Mouse (Mus musculus): ENCODE data around the gene Arf3. TPM values are rescaled to one million over a fixed set of nuclear protein-coding genes. Genes with fewer than 3 reads are reported as not detected.

Gene Arf3
- polyA plus RNA-seq, 1 experiment, result 730 TPM

GRCm38 (mm10) chr15:98804054-98804453, 41.0 kb upstream of the Arf3 start:
- no peak overlapping the region for H3K27ac ChIP-seq (ENCODE audit: insufficient read depth, low read length)
- H3K4me1 ChIP-seq (ENCODE audit: control insufficient read depth, insufficient read depth, low read length), result peaks cover 1% of the 10 kb centered on the region; the same call in 1 of the 2 replicates
- peak; percentile 63 for TF ChIP-seq CTCF (IDR thresholded peaks at IDR 0.05; ENCODE audit: extremely low read depth, insufficient read depth, low read length)
- no peak for TF ChIP-seq POLR2A (IDR thresholded peaks at IDR 0.05; ENCODE audit: extremely low read depth, insufficient read depth, low read length)
- H3K4me3 ChIP-seq (ENCODE audit: insufficient read depth, low read length), result no peak overlapping the region

GRCm38 (mm10) chr15:98802926-98803325, 39.9 kb upstream of the Arf3 start:
- Histone ChIP-seq H3K27ac (ENCODE audit: insufficient read depth, low read length) (no peak overlapping the region), H3K4me3 (ENCODE audit: insufficient read depth, low read length) (no peak overlapping the region), H3K4me1 (ENCODE audit: control insufficient read depth, insufficient read depth, low read length) (peaks cover 1% of the 10 kb centered on the region; the same call in 1 of the 2 replicates)
- TF ChIP-seq POLR2A (IDR thresholded peaks at IDR 0.05; ENCODE audit: extremely low read depth, insufficient read depth, low read length) (no peak), CTCF (IDR thresholded peaks at IDR 0.05; ENCODE audit: extremely low read depth, insufficient read depth, low read length) (no peak)

GRCm38 (mm10) chr15:98799396-98799795, 36.4 kb upstream of the Arf3 start:
- no peak overlapping the region for H3K4me3 ChIP-seq (ENCODE audit: insufficient read depth, low read length)
- TF ChIP-seq POLR2A (IDR thresholded peaks at IDR 0.05; ENCODE audit: extremely low read depth, insufficient read depth, low read length) (no peak), CTCF (IDR thresholded peaks at IDR 0.05; ENCODE audit: extremely low read depth, insufficient read depth, low read length) (peak; percentile 76)
- H3K27ac ChIP-seq (ENCODE audit: insufficient read depth, low read length), result no peak overlapping the region
- peaks cover 3% of the 10 kb centered on the region; the same call in 1 of the 2 replicates for H3K4me1 ChIP-seq (ENCODE audit: control insufficient read depth, insufficient read depth, low read length)

GRCm38 (mm10) chr15:98798903-98799302, 35.9 kb upstream of the Arf3 start:
- TF ChIP-seq CTCF (IDR thresholded peaks at IDR 0.05; ENCODE audit: extremely low read depth, insufficient read depth, low read length), result no peak
- no peak for TF ChIP-seq POLR2A (IDR thresholded peaks at IDR 0.05; ENCODE audit: extremely low read depth, insufficient read depth, low read length)

GRCm38 (mm10) chr15:98797835-98798492, 35.0 kb upstream of the Arf3 start:
- no peak overlapping the region for H3K27ac ChIP-seq (ENCODE audit: insufficient read depth, low read length)
- TF ChIP-seq POLR2A (IDR thresholded peaks at IDR 0.05; ENCODE audit: extremely low read depth, insufficient read depth, low read length) (no peak), CTCF (IDR thresholded peaks at IDR 0.05; ENCODE audit: extremely low read depth, insufficient read depth, low read length) (no peak)
- peaks cover 1% of the 10 kb centered on the region; the same call in 1 of the 2 replicates for H3K4me1 ChIP-seq (ENCODE audit: control insufficient read depth, insufficient read depth, low read length)
- no peak overlapping the region for H3K4me3 ChIP-seq (ENCODE audit: insufficient read depth, low read length)

More at GRCm38 (mm10) chr15:98798903-98799302, 35.9 kb upstream of the Arf3 start:
- Histone ChIP-seq H3K27ac (ENCODE audit: insufficient read depth, low read length) (no peak overlapping the region), H3K4me3 (ENCODE audit: insufficient read depth, low read length) (no peak overlapping the region), H3K4me1 (ENCODE audit: control insufficient read depth, insufficient read depth, low read length) (peaks cover 1% of the 10 kb centered on the region; the same call in 1 of the 2 replicates)

- no peak overlapping the region for H3K4me3 ChIP-seq (ENCODE audit: insufficient read depth, low read length)
- H3K4me1 ChIP-seq (ENCODE audit: control insufficient read depth, insufficient read depth, low read length), result peaks cover 1% of the 10 kb centered on the region; the same call in 1 of the 2 replicates
- no peak for TF ChIP-seq POLR2A (IDR thresholded peaks at IDR 0.05; ENCODE audit: extremely low read depth, insufficient read depth, low read length)
- no peak overlapping the region for H3K27ac ChIP-seq (ENCODE audit: insufficient read depth, low read length)
Measured at GRCm38 (mm10) chr15:98796803-98797595, 34.0 kb upstream of the Arf3 start.

- Histone ChIP-seq H3K27ac (ENCODE audit: insufficient read depth, low read length) (no peak overlapping the region), H3K4me3 (ENCODE audit: insufficient read depth, low read length) (peak overlapping the region; percentile 16), H3K4me1 (ENCODE audit: control insufficient read depth, insufficient read depth, low read length) (peaks cover 1% of the 10 kb centered on the region; the same call in 1 of the 2 replicates)
- TF ChIP-seq CTCF (IDR thresholded peaks at IDR 0.05; ENCODE audit: extremely low read depth, insufficient read depth, low read length) (no peak), POLR2A (IDR thresholded peaks at IDR 0.05; ENCODE audit: extremely low read depth, insufficient read depth, low read length) (no peak)
Measured at GRCm38 (mm10) chr15:98793141-98793698, 30.2 kb upstream of the Arf3 start.

GRCm38 (mm10) chr15:98792233-98793020, 29.4 kb upstream of the Arf3 start:
- H3K4me3 ChIP-seq (ENCODE audit: insufficient read depth, low read length), result peak overlapping the region; percentile 16
- no peaks in the 10 kb centered on the region for H3K4me1 ChIP-seq (ENCODE audit: control insufficient read depth, insufficient read depth, low read length)
- H3K27ac ChIP-seq (ENCODE audit: insufficient read depth, low read length), result no peak overlapping the region
- no peak; the same call in 1 of the 2 replicates for TF ChIP-seq POLR2A (IDR thresholded peaks at IDR 0.05; ENCODE audit: extremely low read depth, insufficient read depth, low read length)
- TF ChIP-seq CTCF (IDR thresholded peaks at IDR 0.05; ENCODE audit: extremely low read depth, insufficient read depth, low read length), result no peak

GRCm38 (mm10) chr15:98791771-98792170, 28.8 kb upstream of the Arf3 start:
- H3K4me1 ChIP-seq (ENCODE audit: control insufficient read depth, insufficient read depth, low read length), result no peaks in the 10 kb centered on the region
- no peak overlapping the region for H3K4me3 ChIP-seq (ENCODE audit: insufficient read depth, low read length)
- TF ChIP-seq CTCF (IDR thresholded peaks at IDR 0.05; ENCODE audit: extremely low read depth, insufficient read depth, low read length) (no peak), POLR2A (IDR thresholded peaks at IDR 0.05; ENCODE audit: extremely low read depth, insufficient read depth, low read length) (no peak)
- H3K27ac ChIP-seq (ENCODE audit: insufficient read depth, low read length), result no peak overlapping the region
